Mouse (Mus musculus) lung, postnatal 10 days (tissue): ENCODE measurements around the gene Kctd12.

Experiments
- DNase-seq: peaks from one replicate; pipeline ENCODE4 v3.0.0; 2021

The Kctd12 gene

GRCm38 (mm10) chr14:102982627-102983540 is at the start of gene Kctd12:
TSS of gene Kctd12 (minus strand) at chr14:102982637.
- peak; percentile 91 for DNase-seq

GRCm38 (mm10) chr14:103029203-103029602 is 46.8 kb upstream of the Kctd12 start:
- no peak for DNase-seq

DNA sequence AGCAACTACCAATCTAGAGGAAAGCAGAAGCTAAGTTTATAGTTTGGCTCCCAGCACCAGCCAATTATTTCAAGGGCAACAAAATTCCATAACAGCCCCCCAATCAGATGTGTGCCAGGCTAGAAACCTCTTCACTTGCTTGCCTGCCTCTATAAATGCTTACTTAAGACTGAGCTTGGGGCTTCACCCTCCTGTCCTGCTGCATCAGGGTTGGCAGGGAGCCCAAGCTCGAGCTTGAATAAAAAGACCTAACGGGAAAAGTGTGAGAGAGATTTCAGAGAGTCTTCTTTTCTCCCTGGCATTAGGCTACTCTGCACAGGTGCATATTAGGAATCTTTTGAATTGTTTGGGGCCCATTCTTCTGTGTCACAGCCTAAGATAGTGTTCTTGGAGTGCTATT is 37.6 kb upstream of the Kctd12 start:
- DNase-seq, result peak; percentile 12

DNA sequence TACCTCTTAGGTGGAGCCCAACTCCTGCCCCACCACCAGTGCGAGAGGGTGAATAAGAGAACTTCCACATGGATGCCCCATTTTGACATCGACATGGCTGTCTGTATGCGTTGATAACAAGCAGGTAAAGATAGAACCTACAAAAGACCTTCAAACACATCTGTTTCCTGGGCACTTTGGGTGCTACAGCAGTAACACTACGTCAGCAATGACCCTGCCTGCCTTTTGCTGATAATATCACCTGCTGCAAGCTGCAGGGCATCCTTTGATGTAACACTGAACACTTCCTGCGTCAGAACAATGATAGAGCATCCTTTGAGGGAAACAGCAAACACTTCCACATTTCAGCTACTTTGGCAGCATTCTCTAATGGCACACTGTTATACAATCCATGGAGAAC is 34.6 kb upstream of the Kctd12 start:
- DNase-seq, result no peak

- peak; percentile 79 for DNase-seq
Observed at GRCm38 (mm10) chr14:103012563-103013150, 30.2 kb upstream of the Kctd12 start.

GRCm38 (mm10) chr14:103011782-103012181 is 29.3 kb upstream of the Kctd12 start:
- peak; percentile 44 for DNase-seq

GRCm38 (mm10) chr14:103007737-103008136 is 25.3 kb upstream of the Kctd12 start:
- DNase-seq, result peak; percentile 13

DNA sequence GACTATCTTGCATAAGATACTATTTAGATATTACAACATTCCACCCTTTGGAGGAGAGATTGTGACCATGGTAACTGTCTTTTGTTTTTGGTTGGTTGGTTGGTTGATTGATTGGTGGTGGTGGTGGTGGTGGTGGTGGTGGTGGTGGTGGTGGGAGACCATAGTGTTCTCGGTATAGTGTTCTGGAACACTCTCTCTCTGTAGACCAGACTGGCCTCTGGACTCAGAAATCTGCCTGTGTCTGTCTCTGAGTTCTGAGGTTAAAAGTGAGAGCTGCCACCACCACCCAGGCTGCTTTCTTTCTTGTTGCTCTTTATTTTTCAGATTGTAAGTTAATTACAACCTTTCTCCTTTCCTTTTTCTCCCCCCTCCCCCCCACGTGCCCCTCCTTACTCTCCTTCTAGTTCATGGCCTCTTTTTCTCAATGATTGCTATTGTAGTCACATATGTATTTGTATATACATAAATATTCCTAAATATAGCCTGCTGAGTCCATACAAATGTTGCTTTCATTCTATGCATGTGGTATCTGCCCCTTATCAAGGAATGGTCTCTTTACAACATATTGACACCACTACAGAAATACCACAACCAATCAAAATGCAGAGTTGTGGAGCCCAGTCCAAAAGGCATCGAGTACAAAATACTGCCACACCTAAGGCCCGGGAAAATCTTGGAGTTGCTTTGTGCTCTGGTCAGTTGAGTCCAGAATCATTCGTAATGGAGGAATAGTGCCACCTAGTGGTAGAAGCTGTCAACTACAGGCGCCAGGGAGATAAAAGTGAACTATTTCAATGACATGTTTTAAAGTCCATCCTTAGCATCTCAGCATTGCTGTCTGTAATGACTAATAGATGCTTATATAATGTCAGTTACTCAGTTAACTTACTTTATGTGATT is 12.5 kb upstream of the Kctd12 start:
- peak; percentile 84 for DNase-seq

DNA sequence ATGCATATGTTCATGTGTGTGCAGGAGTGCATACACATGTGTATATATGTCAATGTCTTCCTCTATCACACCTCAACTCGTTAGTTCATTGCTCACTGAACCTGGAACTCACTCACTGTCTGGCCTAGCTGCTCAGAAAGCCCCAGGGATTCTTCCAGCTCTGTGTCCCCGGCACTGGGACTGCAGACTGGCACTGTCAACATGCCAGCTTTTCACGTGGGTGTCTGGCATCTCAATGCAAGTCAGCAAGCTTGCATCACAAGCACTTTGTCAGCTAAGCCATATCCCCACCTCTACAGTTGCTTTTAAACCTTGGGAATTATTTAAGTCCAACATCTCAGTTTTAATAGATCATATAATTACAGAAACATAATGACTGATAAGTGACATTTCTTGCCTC is 8.3 kb upstream of the Kctd12 start:
- no peak for DNase-seq

- DNase-seq, result no peak
Observed at GRCm38 (mm10) chr14:102989866-102990265, 7.4 kb upstream of the Kctd12 start.

DNA sequence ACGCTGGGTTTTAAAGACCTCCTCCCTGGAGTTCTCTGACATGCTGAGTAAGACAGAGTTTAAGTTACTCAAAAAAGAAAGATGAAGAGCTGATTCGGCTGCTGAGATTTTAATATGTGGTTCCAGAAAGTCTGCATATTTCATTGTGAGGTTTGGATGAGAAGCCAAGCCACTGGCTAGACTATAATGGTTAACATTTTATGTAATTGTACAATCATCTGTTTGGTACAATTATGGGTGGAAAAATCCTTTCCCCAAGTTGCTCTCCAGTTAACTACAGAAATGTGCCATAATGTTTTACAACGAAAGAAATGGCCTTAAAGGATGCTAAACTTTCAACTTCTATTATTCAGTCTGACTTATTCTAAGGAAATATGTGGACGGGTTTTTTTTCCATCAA is 6.8 kb upstream of the Kctd12 start:
- DNase-seq, result no peak

- DNase-seq, result no peak
Observed at GRCm38 (mm10) chr14:102987626-102988025, 5.2 kb upstream of the Kctd12 start.

GRCm38 (mm10) chr14:102983686-102984085 is 1.2 kb upstream of the Kctd12 start:
- DNase-seq, result no peak

DNA sequence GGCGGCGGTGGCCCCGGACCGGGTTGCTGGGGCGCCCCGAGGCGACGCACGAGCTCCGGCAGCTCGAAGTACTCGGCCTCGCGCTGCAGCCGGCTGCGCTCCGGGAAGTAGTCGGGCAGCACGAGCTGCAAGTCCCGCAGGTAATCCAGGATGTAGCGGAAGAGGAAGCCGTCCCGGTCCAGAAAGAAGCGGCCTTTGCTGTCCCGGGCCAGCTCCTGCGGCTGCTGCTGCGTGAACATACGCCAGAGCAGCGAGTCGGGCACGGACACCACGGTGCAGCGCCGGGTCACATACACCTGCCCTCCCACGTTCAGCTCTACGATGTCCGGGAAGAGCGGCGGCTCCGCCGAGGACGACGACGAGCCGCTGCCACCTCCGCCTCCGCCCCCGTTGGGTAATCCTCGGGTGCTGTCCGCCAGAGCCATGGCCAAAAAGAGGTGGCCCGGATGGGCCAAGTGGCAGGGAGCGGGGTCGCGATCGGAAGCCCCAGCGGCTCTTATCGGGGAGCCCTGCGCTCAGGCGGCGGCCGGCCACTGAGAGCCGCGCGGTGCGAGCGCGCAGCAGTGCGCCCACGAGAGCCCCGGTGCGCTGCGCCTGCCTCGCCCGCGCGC is 316 bp downstream of the Kctd12 start:
- DNase-seq, result no peak

GRCm38 (mm10) chr14:102981441-102982015 is 909 bp downstream of the Kctd12 start:
- DNase-seq, result peak; percentile 63

- DNase-seq, result no peak
Observed at GRCm38 (mm10) chr14:102980986-102981385, 1.5 kb downstream of the Kctd12 start.

GRCm38 (mm10) chr14:102980481-102980880 is 2.0 kb downstream of the Kctd12 start:
- peak; percentile 37 for DNase-seq

DNA sequence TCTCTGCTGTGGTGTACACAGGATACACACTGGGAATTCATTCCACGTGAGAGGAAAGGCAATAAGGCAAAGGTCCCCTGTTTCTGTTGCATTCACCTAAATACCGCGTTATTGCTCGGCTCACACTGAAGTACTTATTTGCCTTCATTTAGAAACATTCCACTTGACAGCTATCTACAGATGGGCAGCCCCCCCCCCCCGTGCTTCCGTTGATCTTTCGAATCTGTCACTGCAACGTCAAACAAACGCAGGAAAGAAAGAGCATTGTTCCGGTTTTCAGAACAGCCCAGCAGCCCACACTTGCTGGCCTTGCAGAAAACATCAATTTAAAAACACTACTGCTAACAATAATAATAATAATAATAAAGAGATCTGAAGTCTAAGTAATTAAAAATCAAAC is 2.6 kb downstream of the Kctd12 start:
- no peak for DNase-seq

GRCm38 (mm10) chr14:102975865-102976264 is 6.6 kb downstream of the Kctd12 start:
- DNase-seq, result peak; percentile 47

- DNase-seq, result no peak
Observed at GRCm38 (mm10) chr14:102968824-102969223, 13.6 kb downstream of the Kctd12 start.

DNA sequence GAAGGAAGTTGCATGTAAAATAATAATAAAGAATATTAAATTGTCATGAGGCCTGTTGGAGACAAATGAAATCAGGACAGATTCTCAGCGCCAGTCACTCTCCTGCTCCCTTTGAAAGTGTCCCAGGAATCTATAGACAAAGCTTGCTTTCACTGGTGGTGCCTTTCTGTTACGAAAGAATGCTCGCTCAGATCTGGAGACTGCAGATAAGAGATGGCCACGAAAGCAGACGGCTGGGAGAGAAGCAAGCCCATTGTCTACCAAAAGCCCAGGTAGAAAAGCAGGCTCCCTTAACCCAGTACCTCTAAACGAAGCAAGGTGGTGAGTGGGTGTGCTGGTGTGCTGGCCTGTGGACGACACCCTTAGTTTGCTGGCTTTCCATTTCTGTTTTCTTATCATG is 16.2 kb downstream of the Kctd12 start:
- DNase-seq, result no peak

DNA sequence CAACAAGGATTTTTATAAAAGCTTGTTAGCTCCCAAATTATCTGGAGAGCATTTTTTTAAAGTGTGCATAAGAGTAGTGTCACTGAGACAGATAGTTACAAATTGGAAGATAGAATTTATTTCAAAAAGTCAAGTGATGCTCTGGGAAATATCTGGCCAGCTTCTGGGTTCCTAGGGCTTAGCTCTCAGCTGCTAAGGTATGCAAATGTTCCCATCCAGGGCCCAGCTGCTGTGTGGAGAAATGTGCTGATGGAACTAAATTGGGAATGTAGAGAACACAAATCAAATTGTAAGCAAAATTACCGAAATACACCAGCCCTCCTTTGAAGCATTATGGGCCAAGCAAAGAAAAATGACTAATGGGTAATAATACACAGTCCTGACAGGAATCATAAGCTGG is 16.6 kb downstream of the Kctd12 start:
- DNase-seq, result no peak
